Mouse (Mus musculus) MEL (cell line): ENCODE measurements around the gene Bmp6. TPM values are rescaled to one million over a fixed set of nuclear protein-coding genes. Genes with fewer than 3 reads are reported as not detected.

Experiments used
- DNase-seq: peaks from one replicate; pipeline ENCODE4 v3.0.0; 2011; ENCODE audit warnings: low read depth, low spot score
- H3K27ac ChIP-seq: 2 replicates; pipeline ENCODE4 v1.5.1; 2012; ENCODE audit warnings: low read depth, mild to moderate bottlenecking, control low read depth, low read length, moderate library complexity; ENCODE audit not compliant: control insufficient read depth
- H3K27me3 ChIP-seq, 2 experiments: fragments of 150-350 bp in 1 of 2; sonication (generic) in 1 of 2; 2 replicates each; pipeline ENCODE4 v1.6.1; 2012; ENCODE audit warnings: low read length in 2 of 2, mild to moderate bottlenecking in 2 of 2, improper control_type of control experiment in 1 of 2, moderate library complexity in 1 of 2; ENCODE audit not compliant: insufficient read depth in 2 of 2, control insufficient read depth in 1 of 2
- H3K36me3 ChIP-seq, 2 experiments: 2 replicates each; pipeline ENCODE4 v1.6.1; 2012 to 2014; ENCODE audit warnings: low read length in 2 of 2, improper control_type of control experiment in 1 of 2, inconsistent platforms in 1 of 2, mild to moderate bottlenecking in 1 of 2; ENCODE audit not compliant: insufficient read depth in 2 of 2, control insufficient read depth in 1 of 2
- H3K4me1 ChIP-seq, 2 experiments: fragments of 150-350 bp in 1 of 2; sonication (generic) in 1 of 2; 2 replicates each; pipeline ENCODE4 v1.6.1; 2012; ENCODE audit warnings: low read length in 2 of 2, improper control_type of control experiment in 1 of 2, mild to moderate bottlenecking in 1 of 2; ENCODE audit not compliant: insufficient read depth in 2 of 2, control insufficient read depth in 1 of 2
- H3K4me3 ChIP-seq, 2 experiments: fragments of 150-350 bp in 1 of 2; sonication (generic) in 1 of 2; 2 replicates each; pipeline ENCODE4 v1.5.1; 2012; ENCODE audit warnings: low read depth in 2 of 2, low read length in 2 of 2, mild to moderate bottlenecking in 2 of 2, moderate library complexity in 2 of 2, control low read depth in 1 of 2, improper control_type of control experiment in 1 of 2; ENCODE audit not compliant: control insufficient read depth in 1 of 2, insufficient read depth in 1 of 2
- H3K79me2 ChIP-seq: 2 replicates; pipeline ENCODE4 v1.6.1; 2012; ENCODE audit warnings: mild to moderate bottlenecking, low read length, moderate library complexity; ENCODE audit not compliant: control insufficient read depth, poor library complexity, insufficient read depth
- H3K9ac ChIP-seq: 2 replicates; pipeline ENCODE4 v1.6.1; 2012; ENCODE audit warnings: low read depth, mild to moderate bottlenecking, control low read depth, low read length, moderate library complexity; ENCODE audit not compliant: control insufficient read depth, poor library complexity, severe bottlenecking
- H3K9me3 ChIP-seq: fragments of 150-350 bp; sonication (generic); replicated peaks from 2 replicates; pipeline ENCODE4 v1.6.1; 2012; ENCODE audit warnings: mild to moderate bottlenecking, low read length, improper control_type of control experiment, moderate library complexity; ENCODE audit not compliant: insufficient read depth
- CHD1 ChIP-seq: IDR thresholded peaks from 2 replicates; pipeline ENCODE4 v1.6.1; 2012; ENCODE audit warnings: low read depth, mild to moderate bottlenecking, inconsistent platforms, low read length, improper control_type of control experiment
- CHD2 ChIP-seq: IDR thresholded peaks from 2 replicates; pipeline ENCODE4 v1.6.1; 2011; ENCODE audit warnings: low read length, improper control_type of control experiment
- CTCF ChIP-seq, 3 experiments: IDR thresholded peaks in 2 of 3; conservative IDR thresholded peaks in 1 of 3; 2 replicates each; pipeline ENCODE4 v1.5.1; 2011 to 2012; ENCODE audit warnings: low read length in 3 of 3, low read depth in 2 of 3, mild to moderate bottlenecking in 2 of 3, improper control_type of control experiment in 1 of 3, inconsistent platforms in 1 of 3, mixed read lengths in 1 of 3, moderate library complexity in 1 of 3; ENCODE audit not compliant: control insufficient read depth in 1 of 3, insufficient read depth in 1 of 3, poor library complexity in 1 of 3, severe bottlenecking in 1 of 3
- ELF1 ChIP-seq: IDR thresholded peaks from 2 replicates; pipeline ENCODE4 v1.6.1; 2014; ENCODE audit warnings: low read depth, mild to moderate bottlenecking, inconsistent platforms, low read length, improper control_type of control experiment, moderate library complexity
- EP300 ChIP-seq, 2 experiments: IDR thresholded peaks; 2 replicates each; pipeline ENCODE4 v1.6.1; 2011; ENCODE audit warnings: improper control_type of control experiment in 2 of 2, low read length in 2 of 2, low read depth in 1 of 2, mild to moderate bottlenecking in 1 of 2
- GABPA ChIP-seq: IDR thresholded peaks from 2 replicates; pipeline ENCODE4 v1.6.1; 2012; ENCODE audit warnings: low read depth, mild to moderate bottlenecking, inconsistent platforms, low read length, improper control_type of control experiment, moderate library complexity
- GATA1 ChIP-seq: IDR thresholded peaks from 2 replicates; pipeline ENCODE4 v1.6.1; 2011; ENCODE audit warnings: low read depth, low read length, improper control_type of control experiment
- HCFC1 ChIP-seq: IDR thresholded peaks from 2 replicates; pipeline ENCODE4 v1.6.1; 2012; ENCODE audit warnings: low read depth, mild to moderate bottlenecking, inconsistent platforms, low read length, improper control_type of control experiment, moderate library complexity
- MAX ChIP-seq: IDR thresholded peaks from 2 replicates; pipeline ENCODE4 v1.6.1; 2011; ENCODE audit warnings: low read length, improper control_type of control experiment
- MAZ ChIP-seq: IDR thresholded peaks from 2 replicates; pipeline ENCODE4 v1.6.1; 2012; ENCODE audit warnings: low read depth, mild to moderate bottlenecking, inconsistent platforms, low read length, improper control_type of control experiment
- MXI1 ChIP-seq: IDR thresholded peaks from 2 replicates; pipeline ENCODE4 v1.6.1; 2011; ENCODE audit warnings: mild to moderate bottlenecking, low read depth, low read length, improper control_type of control experiment
- MYC ChIP-seq: IDR thresholded peaks from 2 replicates; pipeline ENCODE4 v1.6.1; 2011; ENCODE audit warnings: low read depth, mild to moderate bottlenecking, low read length, improper control_type of control experiment, moderate library complexity
- NELFE ChIP-seq: IDR thresholded peaks from 2 replicates; pipeline ENCODE4 v1.6.1; 2011; ENCODE audit warnings: low read depth, low read length, improper control_type of control experiment
- RAD21 ChIP-seq: IDR thresholded peaks from 2 replicates; pipeline ENCODE4 v1.6.1; 2011; ENCODE audit warnings: mild to moderate bottlenecking, low read depth, low read length, improper control_type of control experiment
- RCOR1 ChIP-seq: IDR thresholded peaks from 2 replicates; pipeline ENCODE4 v1.6.1; 2012; ENCODE audit warnings: low read depth, mild to moderate bottlenecking, inconsistent platforms, low read length, improper control_type of control experiment
- SMC3 ChIP-seq: IDR thresholded peaks from 2 replicates; pipeline ENCODE4 v1.6.1; 2011; ENCODE audit warnings: low read depth, low read length, improper control_type of control experiment
- TAL1 ChIP-seq: IDR thresholded peaks from 2 replicates; pipeline ENCODE4 v1.6.1; 2012; ENCODE audit warnings: mild to moderate bottlenecking, inconsistent platforms, low read length, moderate library complexity, mixed read lengths
- USF1 ChIP-seq: IDR thresholded peaks from 2 replicates; pipeline ENCODE4 v1.6.1; 2014; ENCODE audit warnings: low read depth, mild to moderate bottlenecking, inconsistent platforms, low read length, improper control_type of control experiment, moderate library complexity
- ZC3H11A ChIP-seq: IDR thresholded peaks from 2 replicates; pipeline ENCODE4 v1.6.1; 2012; ENCODE audit warnings: low read depth, mild to moderate bottlenecking, inconsistent platforms, low read length, improper control_type of control experiment
- ZKSCAN1 ChIP-seq: IDR thresholded peaks from 2 replicates; pipeline ENCODE4 v1.6.1; 2012; ENCODE audit warnings: low read depth, mild to moderate bottlenecking, inconsistent platforms, low read length, improper control_type of control experiment, moderate library complexity
- ZMIZ1 ChIP-seq: IDR thresholded peaks from 2 replicates; pipeline ENCODE4 v1.6.1; 2012; ENCODE audit warnings: low read depth, mild to moderate bottlenecking, inconsistent platforms, low read length, improper control_type of control experiment, moderate library complexity
- polyA plus RNA-seq, 2 experiments: library from polyadenylated mRNA; stranded (reverse) in 1 of 2; unstranded in 1 of 2; fragments of >175 nt in 1 of 2; fragments of >200 nt in 1 of 2; gene quantifications; 2 replicates each; pipeline versions ENCODE4 v1.2.1 to v1.2.4; 2012; ENCODE audit warnings: low replicate concordance in 2 of 2, low read depth in 1 of 2; ENCODE audit not compliant: insufficient read length in 2 of 2, insufficient read depth in 1 of 2, missing spikeins in 1 of 2
- total RNA-seq: library from RNA; depleted of rRNA; stranded (reverse); fragments of 300-350 nt; gene quantifications from 2 replicates; pipeline ENCODE4 v1.2.3, GENCODE M21; 2012

The Bmp6 gene
- total and polyA plus RNA-seq, 3 experiments = not detected

- Histone ChIP-seq H3K36me3 (no peaks in the 10 kb centered on the region), H3K4me3 (no peak overlapping the region), H3K79me2 (no peaks in the 10 kb centered on the region), H3K27me3 (no peaks in the 10 kb centered on the region; a peak in 1 of 4 replicates), H3K4me1 (no peaks in the 10 kb centered on the region), H3K9me3 (no peaks in the 10 kb centered on the region), H3K9ac (no peak overlapping the region), H3K27ac (no peak overlapping the region)
- no peak for DNase-seq
- TF ChIP-seq MYC (no peak), SMC3 (no peak)
Measured at GRCm38 (mm10) chr13:38345431-38345820, 519 bp downstream of the Bmp6 start.

GRCm38 (mm10) chr13:38346096-38346915 lies 1.4 kb downstream of the Bmp6 start:
- Histone ChIP-seq H3K4me3 (no peak overlapping the region), H3K9ac (no peak overlapping the region), H3K79me2 (no peaks in the 10 kb centered on the region), H3K36me3 (no peaks in the 10 kb centered on the region), H3K27me3 (peaks cover 0 to 1% of the 10 kb centered on the region in 2 experiments; a peak in 1 of 4 replicates), H3K9me3 (no peaks in the 10 kb centered on the region), H3K27ac (no peak overlapping the region), H3K4me1 (no peaks in the 10 kb centered on the region)
- TF ChIP-seq CTCF (IDR thresholded peaks at IDR 0.05 in 2 of 3, conservative IDR thresholded peaks at IDR 0.05 in 1 of 3; ENCODE audit: control insufficient read depth in 1 of 3, insufficient read depth in 1 of 3, low read depth in 2 of 3, low read length in 3 of 3, poor library complexity in 1 of 3, severe bottlenecking in 1 of 3) = no peak
- DNase-seq = no peak

GRCm38 (mm10) chr13:38347021-38347774 lies 2.3 kb downstream of the Bmp6 start:
- no peaks in the 10 kb centered on the region for H3K9me3 ChIP-seq
- no peak overlapping the region for H3K9ac ChIP-seq
- H3K27ac ChIP-seq = no peak overlapping the region
- TF ChIP-seq ZMIZ1 (no peak), HCFC1 (no peak), MYC (no peak), GATA1 (no peak), MAX (no peak), RAD21 (no peak), ZC3H11A (no peak), EP300 (IDR thresholded peaks at IDR 0.05; ENCODE audit: low read depth in 1 of 2, low read length in 2 of 2) (no peak), USF1 (no peak), RCOR1 (no peak), ZKSCAN1 (no peak), NELFE (no peak), GABPA (no peak), MAZ (no peak), ELF1 (no peak), TAL1 (no peak), CHD1 (no peak), CHD2 (no peak), CTCF (IDR thresholded peaks at IDR 0.05 in 2 of 3, conservative IDR thresholded peaks at IDR 0.05 in 1 of 3; ENCODE audit: control insufficient read depth in 1 of 3, insufficient read depth in 1 of 3, low read depth in 2 of 3, low read length in 3 of 3, poor library complexity in 1 of 3, severe bottlenecking in 1 of 3) (no peak), MXI1 (no peak)
- H3K36me3 ChIP-seq = no peaks in the 10 kb centered on the region
- H3K4me3 ChIP-seq = no peak overlapping the region
- no peaks in the 10 kb centered on the region for H3K4me1 ChIP-seq
- H3K79me2 ChIP-seq = no peaks in the 10 kb centered on the region
- peaks cover 0 to 2% of the 10 kb centered on the region in 2 experiments; a peak in 1 of 4 replicates for H3K27me3 ChIP-seq
- DNase-seq = no peak
